Mouse (Mus musculus): ENCODE results near the gene Med28.

Med28 gene

GRCm38 (mm10) chr5:45480066-45480465, 40.0 kb upstream of the Med28 start:
- TF ChIP-seq POU5F1 (IDR thresholded peaks at IDR 0.05; ENCODE audit: borderline replicate concordance, low read length) (no peak), NANOG (IDR thresholded peaks at IDR 0.05; ENCODE audit: borderline replicate concordance, low read length) (no peak), CTCF (conservative IDR thresholded peaks at IDR 0.05; ENCODE audit: low read length) (no peak)
- Histone ChIP-seq H3K27me3 (ENCODE audit: insufficient read depth, low read length) (0 out of 2 replicates have a peak, but pooled peaks cover 8% of the 10 kb centered on the region), H3K36me3 (ENCODE audit: insufficient read depth, low read length) (no peaks in the 10 kb centered on the region), H3K4me3 (replicated peaks; ENCODE audit: low read length) (no peak overlapping the region), H3K9me3 (ENCODE audit: low read length) (no peaks in the 10 kb centered on the region), H3K4me1 (replicated peaks; ENCODE audit: low read depth, low read length) (no peaks in the 10 kb centered on the region)

DNA sequence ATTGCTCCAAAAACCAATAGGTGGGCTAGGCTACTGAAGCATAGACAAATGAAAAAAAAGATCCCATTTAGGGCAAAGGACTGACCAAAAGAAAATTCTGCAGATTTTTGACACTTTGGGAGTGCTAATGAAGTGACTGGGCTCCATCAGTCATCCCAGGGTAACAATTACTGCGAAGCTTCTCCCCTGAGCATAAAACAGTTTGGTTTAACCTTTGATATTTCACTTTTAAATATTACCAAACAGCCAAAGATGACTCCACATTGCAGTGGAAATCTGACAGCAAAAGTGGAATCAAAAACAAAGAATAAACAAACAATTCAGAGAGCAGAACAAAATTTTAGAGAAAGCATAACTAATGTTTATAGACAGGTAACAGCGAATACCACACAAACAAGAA, 38.9 kb upstream of the Med28 start:
- no peaks in the 10 kb centered on the region for H3K4me1 ChIP-seq (replicated peaks; ENCODE audit: low read depth, low read length)
- no peak for TF ChIP-seq NANOG (IDR thresholded peaks at IDR 0.05; ENCODE audit: borderline replicate concordance, low read length)
- no peak for TF ChIP-seq POU5F1 (IDR thresholded peaks at IDR 0.05; ENCODE audit: borderline replicate concordance, low read length)
- no peak for TF ChIP-seq CTCF (conservative IDR thresholded peaks at IDR 0.05; ENCODE audit: low read length)

GRCm38 (mm10) chr5:45482607-45483006, 37.4 kb upstream of the Med28 start:
- H3K4me3 ChIP-seq (replicated peaks; ENCODE audit: low read length) = no peak overlapping the region
- TF ChIP-seq NANOG (IDR thresholded peaks at IDR 0.05; ENCODE audit: borderline replicate concordance, low read length) = no peak
- no peak for TF ChIP-seq POU5F1 (IDR thresholded peaks at IDR 0.05; ENCODE audit: borderline replicate concordance, low read length)
- TF ChIP-seq CTCF (conservative IDR thresholded peaks at IDR 0.05; ENCODE audit: low read length) = no peak
- peaks cover 16% of the 10 kb centered on the region; the same call in 1 of the 2 replicates for H3K27me3 ChIP-seq (ENCODE audit: insufficient read depth, low read length)
- no peaks in the 10 kb centered on the region for H3K36me3 ChIP-seq (ENCODE audit: insufficient read depth, low read length)
- H3K9me3 ChIP-seq (ENCODE audit: low read length) = no peaks in the 10 kb centered on the region
- H3K4me1 ChIP-seq (replicated peaks; ENCODE audit: low read depth, low read length) = no peaks in the 10 kb centered on the region

More for the DNA sequence above, 38.9 kb upstream of the Med28 start:
- 0 out of 2 replicates have a peak, but pooled peaks cover 10% of the 10 kb centered on the region for H3K27me3 ChIP-seq (ENCODE audit: insufficient read depth, low read length)
- H3K36me3 ChIP-seq (ENCODE audit: insufficient read depth, low read length) = no peaks in the 10 kb centered on the region
- H3K4me3 ChIP-seq (replicated peaks; ENCODE audit: low read length) = no peak overlapping the region
- no peaks in the 10 kb centered on the region for H3K9me3 ChIP-seq (ENCODE audit: low read length)

- TF ChIP-seq POU5F1 (IDR thresholded peaks at IDR 0.05; ENCODE audit: borderline replicate concordance, low read length) (no peak), CTCF (conservative IDR thresholded peaks at IDR 0.05; ENCODE audit: low read length) (no peak), NANOG (IDR thresholded peaks at IDR 0.05; ENCODE audit: borderline replicate concordance, low read length) (no peak)
- H3K36me3 ChIP-seq (ENCODE audit: insufficient read depth, low read length) = no peaks in the 10 kb centered on the region
- no peak overlapping the region for H3K4me3 ChIP-seq (replicated peaks; ENCODE audit: low read length)
- no peaks in the 10 kb centered on the region for H3K9me3 ChIP-seq (ENCODE audit: low read length)
- no peaks in the 10 kb centered on the region for H3K4me1 ChIP-seq (replicated peaks; ENCODE audit: low read depth, low read length)
- H3K27me3 ChIP-seq (ENCODE audit: insufficient read depth, low read length) = peaks cover 17% of the 10 kb centered on the region; the same call in 1 of the 2 replicates
These were observed 36.4 kb upstream of the Med28 start for GRCm38 (mm10) chr5:45483654-45484053.

GRCm38 (mm10) chr5:45491776-45492175, 28.3 kb upstream of the Med28 start:
- H3K36me3 ChIP-seq (ENCODE audit: insufficient read depth, low read length) = peaks cover 24% of the 10 kb centered on the region
- H3K9me3 ChIP-seq (ENCODE audit: low read length) = no peaks in the 10 kb centered on the region
- TF ChIP-seq POU5F1 (IDR thresholded peaks at IDR 0.05; ENCODE audit: borderline replicate concordance, low read length) (no peak), CTCF (conservative IDR thresholded peaks at IDR 0.05; ENCODE audit: low read length) (no peak), NANOG (IDR thresholded peaks at IDR 0.05; ENCODE audit: borderline replicate concordance, low read length) (no peak)
- H3K4me1 ChIP-seq (replicated peaks; ENCODE audit: low read depth, low read length) = peaks cover 42% of the 10 kb centered on the region
- H3K4me3 ChIP-seq (replicated peaks; ENCODE audit: low read length) = no peak overlapping the region
- peaks cover 9% of the 10 kb centered on the region; the same call in 1 of the 2 replicates for H3K27me3 ChIP-seq (ENCODE audit: insufficient read depth, low read length)

GRCm38 (mm10) chr5:45493191-45494092, 26.6 kb upstream of the Med28 start, which contains the start of gene Lap3:
TSS of gene Lap3 (plus strand) at chr5:45493374.
- Histone ChIP-seq H3K4me1 (replicated peaks; ENCODE audit: low read depth, low read length) (peaks cover 59% of the 10 kb centered on the region), H3K4me3 (replicated peaks; ENCODE audit: low read length) (peak within 1 kb of the TSS; percentile 98), H3K27me3 (ENCODE audit: insufficient read depth, low read length) (peaks cover 4% of the 10 kb centered on the region; the same call in 1 of the 2 replicates), H3K36me3 (ENCODE audit: insufficient read depth, low read length) (peaks cover 40% of the 10 kb centered on the region), H3K9me3 (ENCODE audit: low read length) (no peaks in the 10 kb centered on the region)
- no peak for TF ChIP-seq CTCF (conservative IDR thresholded peaks at IDR 0.05; ENCODE audit: low read length)
- no peak for TF ChIP-seq NANOG (IDR thresholded peaks at IDR 0.05; ENCODE audit: borderline replicate concordance, low read length)
- no peak for TF ChIP-seq POU5F1 (IDR thresholded peaks at IDR 0.05; ENCODE audit: borderline replicate concordance, low read length)

- H3K4me1 ChIP-seq (replicated peaks; ENCODE audit: low read depth, low read length) = peaks cover 66% of the 10 kb centered on the region
- H3K36me3 ChIP-seq (ENCODE audit: insufficient read depth, low read length) = peaks cover 48% of the 10 kb centered on the region
- TF ChIP-seq CTCF (conservative IDR thresholded peaks at IDR 0.05; ENCODE audit: low read length) (no peak), POU5F1 (IDR thresholded peaks at IDR 0.05; ENCODE audit: borderline replicate concordance, low read length) (no peak), NANOG (IDR thresholded peaks at IDR 0.05; ENCODE audit: borderline replicate concordance, low read length) (no peak)
These were observed 25.8 kb upstream of the Med28 start for GRCm38 (mm10) chr5:45494093-45494755.

DNA sequence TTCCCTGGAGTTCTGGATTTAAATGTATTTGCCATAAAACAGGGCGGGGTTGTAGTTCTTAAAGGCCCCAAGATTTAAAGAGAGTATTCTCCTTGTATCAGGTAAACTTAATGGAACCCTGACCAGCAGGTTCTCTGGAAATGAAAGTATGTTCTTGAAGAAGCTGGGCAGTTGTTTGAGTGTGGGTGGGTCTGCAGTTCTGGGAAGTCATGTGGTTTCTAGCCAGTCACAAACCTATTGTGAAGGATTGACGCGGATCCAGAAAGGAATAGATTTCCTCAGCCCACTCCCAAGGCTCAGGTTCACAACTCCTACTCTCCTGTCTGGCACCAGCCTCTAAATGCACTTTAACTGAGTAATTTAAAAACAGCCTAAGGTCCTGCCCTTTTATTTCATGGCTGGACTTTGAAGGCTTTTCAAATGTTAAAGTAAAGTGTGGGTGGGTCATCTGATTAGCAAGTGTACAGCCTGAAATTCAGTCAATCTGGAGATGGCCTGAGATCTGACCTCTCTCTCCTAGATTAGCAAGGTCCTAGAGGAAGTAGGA, 24.5 kb upstream of the Med28 start:
- TF ChIP-seq CTCF (conservative IDR thresholded peaks at IDR 0.05; ENCODE audit: low read length) (no peak), NANOG (IDR thresholded peaks at IDR 0.05; ENCODE audit: borderline replicate concordance, low read length) (no peak), POU5F1 (IDR thresholded peaks at IDR 0.05; ENCODE audit: borderline replicate concordance, low read length) (no peak)

More at GRCm38 (mm10) chr5:45494093-45494755, 25.8 kb upstream of the Med28 start:
- Histone ChIP-seq H3K4me3 (replicated peaks; ENCODE audit: low read length) (peak overlapping the region; percentile 98), H3K27me3 (ENCODE audit: insufficient read depth, low read length) (peaks cover 4% of the 10 kb centered on the region; the same call in 1 of the 2 replicates), H3K9me3 (ENCODE audit: low read length) (no peaks in the 10 kb centered on the region)

More for the DNA sequence above, 24.5 kb upstream of the Med28 start:
- H3K9me3 ChIP-seq (ENCODE audit: low read length) = no peaks in the 10 kb centered on the region
- peaks cover 78% of the 10 kb centered on the region for H3K4me1 ChIP-seq (replicated peaks; ENCODE audit: low read depth, low read length)
- peaks cover 61% of the 10 kb centered on the region for H3K36me3 ChIP-seq (ENCODE audit: insufficient read depth, low read length)
- H3K4me3 ChIP-seq (replicated peaks; ENCODE audit: low read length) = peak overlapping the region; percentile 98
- H3K27me3 ChIP-seq (ENCODE audit: insufficient read depth, low read length) = no peaks in the 10 kb centered on the region

All from E14TG2a.4 (cell line).